Comparison of ENCODE assay signal across 8 mouse cellular contexts in genomic region chr10:40258976-40259375, GRCm38 (mm10). TPM values are rescaled to one million over a fixed set of nuclear protein-coding genes. Genes with fewer than 3 reads are reported as not detected.
A peak's percentile ranks its signal among the peaks of the same experiment; 100 is the strongest.
DNase-seq lines count a peak whose midpoint lies in the region; ATAC-seq and TF ChIP-seq lines count a peak whose summit lies in the region.

No protein-coding gene starts in this region.

- H3K36me3 ChIP-seq in forebrain, embryonic 13.5 days (ENCODE audit: poor library complexity, severe bottlenecking) = peaks cover 9% of the 10 kb centered on the region
- H3K36me3 ChIP-seq in limb, embryonic 11.5 days (ENCODE audit: control insufficient read depth, insufficient read depth, low read length) = peaks cover 3% of the 10 kb centered on the region; the same call in 1 of the 2 replicates
- H3K36me3 ChIP-seq in midbrain, embryonic 10.5 days = peaks cover 19% of the 10 kb centered on the region

- H3K9me3 ChIP-seq in forebrain, embryonic 13.5 days (replicated peaks) = no peaks in the 10 kb centered on the region
- no peaks in the 10 kb centered on the region for H3K9me3 ChIP-seq in limb, embryonic 11.5 days (ENCODE audit: control insufficient read depth, low read length)
- no peaks in the 10 kb centered on the region for H3K9me3 ChIP-seq in midbrain, embryonic 10.5 days (replicated peaks)

- no peak for TF ChIP-seq POLR2A in brain, embryonic 14.5 days (IDR thresholded peaks at IDR 0.05; ENCODE audit: borderline replicate concordance, extremely low read depth, insufficient read depth, insufficient read length, poor library complexity, severe bottlenecking)

- H3K4me1 ChIP-seq in forebrain, embryonic 13.5 days = peaks cover 6% of the 10 kb centered on the region; the same call in 1 of the 2 replicates
- H3K4me1 ChIP-seq in limb, embryonic 11.5 days (ENCODE audit: control insufficient read depth, insufficient read depth, low read length) = no peaks in the 10 kb centered on the region
- H3K4me1 ChIP-seq in midbrain, embryonic 10.5 days = peaks cover 20% of the 10 kb centered on the region

- H3K4me3 ChIP-seq in forebrain, embryonic 13.5 days = peak overlapping the region; percentile 77; the same call in 1 of the 2 replicates
- no peak overlapping the region; the same call in 1 of the 2 replicates for H3K4me3 ChIP-seq in limb, embryonic 11.5 days (ENCODE audit: low read depth, low read length)
- peak overlapping the region; percentile 84 for H3K4me3 ChIP-seq in midbrain, embryonic 10.5 days

- ATAC-seq in forebrain, embryonic 13.5 days = no peak; the same call in 1 of the 2 replicates
- ATAC-seq in limb, embryonic 11.5 days (ENCODE audit: insufficient number of reproducible peaks, low FRiP score, low TSS enrichment, low read depth) = no peak

- H3K27ac ChIP-seq in forebrain, embryonic 13.5 days = peak overlapping the region; percentile 80
- peak overlapping the region; percentile 61 for H3K27ac ChIP-seq in limb, embryonic 11.5 days (replicated peaks; ENCODE audit: low read depth, low read length)
- peak overlapping the region; percentile 98; the same call in 1 of the 2 replicates for H3K27ac ChIP-seq in midbrain, embryonic 10.5 days (replicated peaks)

- H3K4me2 ChIP-seq in forebrain, embryonic 13.5 days = peak overlapping the region; percentile 65
- peak overlapping the region; percentile 20; the same call in 1 of the 2 replicates for H3K4me2 ChIP-seq in limb, embryonic 11.5 days (ENCODE audit: low read depth, severe bottlenecking)

- peak; percentile 67 for DNase-seq in gastrocnemius, adult 18-20 months (ENCODE audit: low spot score)
- DNase-seq in gastrocnemius, postnatal 25 days = no peak
- DNase-seq in brain, embryonic 14.5 days (ENCODE audit: low read depth) = peak; percentile 83
- DNase-seq in hindlimb bud, embryonic 11.5 days (ENCODE audit: extremely low spot score, low read depth, low spot score) = peak; percentile 63
- DNase-seq in limb, embryonic 11.5 days (ENCODE audit: low spot score) = peak; percentile 49
- no peak for DNase-seq in midbrain, embryonic 10.5 days (ENCODE audit: low spot score)
- peak; percentile 25 for DNase-seq in thymus, postnatal 25 days

- 0 out of 2 replicates have a peak, but pooled peaks have one; percentile 7 for TF ChIP-seq CTCF in brain, embryonic 14.5 days (IDR thresholded peaks at IDR 0.05; ENCODE audit: borderline replicate concordance, extremely low read depth, insufficient read depth, insufficient read length)

- no peaks in the 10 kb centered on the region for H3K27me3 ChIP-seq in forebrain, embryonic 13.5 days
- no peaks in the 10 kb centered on the region for H3K27me3 ChIP-seq in limb, embryonic 11.5 days (ENCODE audit: control insufficient read depth, insufficient read depth, low read length)
- no peaks in the 10 kb centered on the region for H3K27me3 ChIP-seq in midbrain, embryonic 10.5 days (ENCODE audit: low read depth, poor library complexity, severe bottlenecking)

- H3K9ac ChIP-seq in forebrain, embryonic 13.5 days = peak overlapping the region; percentile 27
- no peak overlapping the region for H3K9ac ChIP-seq in limb, embryonic 11.5 days (ENCODE audit: low read length)

- 3% methylated on average over 5 of the region's 5 CpGs for WGBS in forebrain, embryonic 13.5 days
- WGBS in limb, embryonic 11.5 days = 7% methylated on average over 5 of the region's 5 CpGs
- WGBS in midbrain, embryonic 10.5 days = 12% methylated on average over 5 of the region's 5 CpGs

RNA-seq across cellular contexts. Expression of gene Gtf3c6, which starts 1.1 kb away (rescaled TPM):
- 10 to 100 TPM; 27.1 to 34.8 TPM for total RNA-seq in gastrocnemius, adult 18-20 months (2021)
- total RNA-seq in gastrocnemius, postnatal 25 days (2021) = 10 to 100 TPM; 19.2 to 19.5 TPM
- 32.6 and 47.6 TPM in 2 replicates for polyA plus RNA-seq in brain, embryonic 14.5 days (2012; rRNA removed)
- polyA plus RNA-seq in forebrain, embryonic 13.5 days (2015; fragmentation: Nextera tagmentation; extraction: Ambion mirVana) = 116 and 122 TPM in 2 replicates
- polyA plus RNA-seq in limb, embryonic 11.5 days (2014; fragmentation: Nextera tagmentation; extraction: Ambion mirVana) = 184 TPM in 2 replicates
- 127 and 140 TPM in 2 replicates for polyA plus RNA-seq in midbrain, embryonic 10.5 days (2016; fragmentation: Nextera tagmentation; extraction: Ambion mirVana)

RNA-seq across cellular contexts. Expression of gene Rpf2, which starts 12.1 kb away (rescaled TPM):
- total RNA-seq in gastrocnemius, adult 18-20 months (2021) = 10 to 100 TPM; 15.6 to 16.1 TPM
- 10 to 100 TPM; 11.8 to 14.0 TPM for total RNA-seq in gastrocnemius, postnatal 25 days (2021)
- 23.5 and 25.8 TPM in 2 replicates for polyA plus RNA-seq in brain, embryonic 14.5 days (2012; rRNA removed)
- 80.9 and 84.4 TPM in 2 replicates for polyA plus RNA-seq in forebrain, embryonic 13.5 days (2015; fragmentation: Nextera tagmentation; extraction: Ambion mirVana)
- 74.8 and 76.4 TPM in 2 replicates for polyA plus RNA-seq in limb, embryonic 11.5 days (2014; fragmentation: Nextera tagmentation; extraction: Ambion mirVana)
- polyA plus RNA-seq in midbrain, embryonic 10.5 days (2016; fragmentation: Nextera tagmentation; extraction: Ambion mirVana) = 83.5 and 91.9 TPM in 2 replicates

RNA-seq across cellular contexts. Expression of gene Amd1, which starts 43.0 kb away (rescaled TPM):
- 100 to 1,000 TPM; 133 to 436 TPM for total RNA-seq in gastrocnemius, adult 18-20 months (2021)
- total RNA-seq in gastrocnemius, postnatal 25 days (2021) = 100 to 1,000 TPM in 1 of 2 experiments, 10 to 100 TPM in 1; 51.9 to 108 TPM
- 50.5 and 55.6 TPM in 2 replicates for polyA plus RNA-seq in brain, embryonic 14.5 days (2012; rRNA removed)
- 53.4 and 55.9 TPM in 2 replicates for polyA plus RNA-seq in forebrain, embryonic 13.5 days (2015; fragmentation: Nextera tagmentation; extraction: Ambion mirVana)
- polyA plus RNA-seq in limb, embryonic 11.5 days (2014; fragmentation: Nextera tagmentation; extraction: Ambion mirVana) = 109 and 110 TPM in 2 replicates
- polyA plus RNA-seq in midbrain, embryonic 10.5 days (2016; fragmentation: Nextera tagmentation; extraction: Ambion mirVana) = 73.2 and 85.1 TPM in 2 replicates

Comparison
In these comparisons a context has a peak if more than half of its experiments do, and no peak if none do; other contexts are left out.
1. DNase-seq: peak in gastrocnemius, adult 18-20 months (single experiment), brain, embryonic 14.5 days (single experiment), hindlimb bud, embryonic 11.5 days (single experiment), limb, embryonic 11.5 days (single experiment) and thymus, postnatal 25 days (single experiment); none in gastrocnemius, postnatal 25 days (single experiment) and midbrain, embryonic 10.5 days (single experiment).
2. Peak in every context shown above with its lines, with median percentiles within 50 percentile points of each other: H3K27ac ChIP-seq.